Mouse (Mus musculus): ENCODE results near the gene Spef1. TPM values are rescaled to one million over a fixed set of nuclear protein-coding genes. Genes with fewer than 3 reads are reported as not detected.

Spef1 gene
- total and polyA plus RNA-seq, 3 experiments, result 0.34 to 1.2 (median 1.0) TPM

- H3K4me1 ChIP-seq (ENCODE audit: control insufficient read depth in 1 of 2, insufficient read depth in 2 of 2), result 0 out of 4 replicates have a peak, but pooled peaks cover 0 to 2% of the 10 kb centered on the region in 2 experiments
- TF ChIP-seq POLR2AphosphoS2 (IDR thresholded peaks at IDR 0.05; ENCODE audit: low read depth, low read length), result no peak
- TF ChIP-seq CTCF (conservative IDR thresholded peaks at IDR 0.05 in 1 of 2, IDR thresholded peaks at IDR 0.05 in 1 of 2; ENCODE audit: low read depth in 2 of 2, low read length in 2 of 2), result no peak
- no peak for TF ChIP-seq RCOR1 (conservative IDR thresholded peaks at IDR 0.05; ENCODE audit: low read depth, low read length)
- no peak for TF ChIP-seq CHD1 (IDR thresholded peaks at IDR 0.05; ENCODE audit: low read depth, low read length)
- no peak for TF ChIP-seq NELFE (IDR thresholded peaks at IDR 0.05; ENCODE audit: low read depth, low read length)
- no peak for TF ChIP-seq RAD21 (IDR thresholded peaks at IDR 0.05; ENCODE audit: low read depth, low read length)
- TF ChIP-seq USF2 (conservative IDR thresholded peaks at IDR 0.05; ENCODE audit: low read depth, low read length), result no peak
- TF ChIP-seq IRF4 (IDR thresholded peaks at IDR 0.05; ENCODE audit: low read depth, low read length), result no peak
- no peak for TF ChIP-seq MAZ (IDR thresholded peaks at IDR 0.05; ENCODE audit: low read depth, low read length)
- no peak for TF ChIP-seq SIN3A (IDR thresholded peaks at IDR 0.05; ENCODE audit: low read length)
- no peak for TF ChIP-seq MAFK (IDR thresholded peaks at IDR 0.05; ENCODE audit: insufficient replicate concordance, low read length)
- TF ChIP-seq EP300 (IDR thresholded peaks at IDR 0.05; ENCODE audit: low read length), result no peak
- no peak for TF ChIP-seq BHLHE40 (IDR thresholded peaks at IDR 0.05; ENCODE audit: low read depth, low read length)
- no peak for TF ChIP-seq E2F4 (IDR thresholded peaks at IDR 0.05; ENCODE audit: insufficient replicate concordance, low read depth, low read length)
- no peak for TF ChIP-seq NRF1 (IDR thresholded peaks at IDR 0.05; ENCODE audit: low read depth, low read length)
- TF ChIP-seq KAT2A (IDR thresholded peaks at IDR 0.05; ENCODE audit: insufficient replicate concordance, low read length), result no peak
- no peak for TF ChIP-seq ZKSCAN1 (IDR thresholded peaks at IDR 0.05; ENCODE audit: borderline replicate concordance, low read depth, low read length)
- no peak for TF ChIP-seq JUN (IDR thresholded peaks at IDR 0.05; ENCODE audit: insufficient read depth, low read depth, low read length)
- no peak for TF ChIP-seq POLR2A (IDR thresholded peaks at IDR 0.05; ENCODE audit: low read depth, low read length)
- no peak for TF ChIP-seq SMC3 (IDR thresholded peaks at IDR 0.05; ENCODE audit: low read depth, low read length)
- H3K4me3 ChIP-seq (replicated peaks in 1 of 3; ENCODE audit: low read depth in 2 of 3, low read length in 2 of 3, poor library complexity in 1 of 3), result no peak overlapping the region
- DNase-seq (ENCODE audit: extremely low read depth), result no peak
- H3K27ac ChIP-seq (ENCODE audit: insufficient read depth, low read depth), result no peak overlapping the region
- H3K9ac ChIP-seq (ENCODE audit: insufficient read depth, low read depth), result no peak overlapping the region
- no peak overlapping the region for H3K4me2 ChIP-seq (ENCODE audit: insufficient read depth, low read depth, poor library complexity, severe bottlenecking)
- dilution Hi-C loops (cut with MboI; ENCODE audit: extremely low pct_ligation_motif_present, extremely low pct_unique_long_range_greater_than_20kb, low sequenced_read_pairs) (no loop called here), in situ Hi-C loops (cut with MboI; ENCODE audit: low pct_ligation_motif_present, low pct_unique_long_range_greater_than_20kb, low sequenced_read_pairs) (no loop called here)
- H3K79me2 ChIP-seq (replicated peaks; ENCODE audit: control insufficient read depth, extremely low read depth, insufficient read depth, poor library complexity, severe bottlenecking), result no peaks in the 10 kb centered on the region
- H3K27me3 ChIP-seq (replicated peaks), result no peaks in the 10 kb centered on the region
- H3K36me3 ChIP-seq (replicated peaks in 1 of 2; ENCODE audit: control insufficient read depth in 1 of 2, insufficient read depth in 1 of 2, low read length in 1 of 2), result peaks cover 4 to 47% of the 10 kb centered on the region in 2 experiments
- H3K9me3 ChIP-seq (replicated peaks; ENCODE audit: low read length), result no peaks in the 10 kb centered on the region
Observed at GRCm38 (mm10) chr2:131139287-131139686, 47.8 kb downstream of the Spef1 start.

- H3K79me2 ChIP-seq (replicated peaks; ENCODE audit: control insufficient read depth, extremely low read depth, insufficient read depth, poor library complexity, severe bottlenecking), result no peaks in the 10 kb centered on the region
- TF ChIP-seq JUND (conservative IDR thresholded peaks at IDR 0.05; ENCODE audit: low read depth, low read length) (no peak), MEF2A (IDR thresholded peaks at IDR 0.05; ENCODE audit: borderline replicate concordance, low read depth, low read length) (no peak), MAFK (IDR thresholded peaks at IDR 0.05; ENCODE audit: insufficient replicate concordance, low read length) (no peak), KAT2A (IDR thresholded peaks at IDR 0.05; ENCODE audit: insufficient replicate concordance, low read length) (no peak), RAD21 (IDR thresholded peaks at IDR 0.05; ENCODE audit: low read depth, low read length) (no peak), EP300 (IDR thresholded peaks at IDR 0.05; ENCODE audit: low read length) (no peak), ZKSCAN1 (IDR thresholded peaks at IDR 0.05; ENCODE audit: borderline replicate concordance, low read depth, low read length) (no peak), MAX (IDR thresholded peaks at IDR 0.05; ENCODE audit: low read length) (no peak), PAX5 (IDR thresholded peaks at IDR 0.05; ENCODE audit: low read length) (no peak)
- in situ Hi-C loops (cut with MboI; ENCODE audit: low pct_ligation_motif_present, low pct_unique_long_range_greater_than_20kb, low sequenced_read_pairs) (no loop called here), dilution Hi-C loops (cut with MboI; ENCODE audit: extremely low pct_ligation_motif_present, extremely low pct_unique_long_range_greater_than_20kb, low sequenced_read_pairs) (no loop called here)
- no peak for DNase-seq (ENCODE audit: extremely low read depth)
- no peak overlapping the region for H3K4me3 ChIP-seq (replicated peaks in 1 of 3; ENCODE audit: low read depth in 2 of 3, low read length in 2 of 3, poor library complexity in 1 of 3)
- H3K36me3 ChIP-seq (replicated peaks in 1 of 2; ENCODE audit: control insufficient read depth in 1 of 2, insufficient read depth in 1 of 2, low read length in 1 of 2), result peaks cover under 1 to 46% of the 10 kb centered on the region in 2 experiments
- H3K27me3 ChIP-seq (replicated peaks), result no peaks in the 10 kb centered on the region
- no peak overlapping the region for H3K4me2 ChIP-seq (ENCODE audit: insufficient read depth, low read depth, poor library complexity, severe bottlenecking)
- H3K9ac ChIP-seq (ENCODE audit: insufficient read depth, low read depth), result no peak overlapping the region
- H3K4me1 ChIP-seq (ENCODE audit: control insufficient read depth in 1 of 2, insufficient read depth in 2 of 2), result 0 out of 4 replicates have a peak, but pooled peaks cover 0 to 2% of the 10 kb centered on the region in 2 experiments
- H3K27ac ChIP-seq (ENCODE audit: insufficient read depth, low read depth), result no peak overlapping the region
- no peaks in the 10 kb centered on the region for H3K9me3 ChIP-seq (replicated peaks; ENCODE audit: low read length)
Observed at GRCm38 (mm10) chr2:131138760-131139159, 48.3 kb downstream of the Spef1 start.
